Mouse (Mus musculus): ENCODE data around the gene Tnfrsf11a. TPM values are rescaled to one million over a fixed set of nuclear protein-coding genes. Genes with fewer than 3 reads are reported as not detected.

Gene Tnfrsf11a
- polyA plus RNA-seq, 1 experiment, result 57.9 TPM

DNA sequence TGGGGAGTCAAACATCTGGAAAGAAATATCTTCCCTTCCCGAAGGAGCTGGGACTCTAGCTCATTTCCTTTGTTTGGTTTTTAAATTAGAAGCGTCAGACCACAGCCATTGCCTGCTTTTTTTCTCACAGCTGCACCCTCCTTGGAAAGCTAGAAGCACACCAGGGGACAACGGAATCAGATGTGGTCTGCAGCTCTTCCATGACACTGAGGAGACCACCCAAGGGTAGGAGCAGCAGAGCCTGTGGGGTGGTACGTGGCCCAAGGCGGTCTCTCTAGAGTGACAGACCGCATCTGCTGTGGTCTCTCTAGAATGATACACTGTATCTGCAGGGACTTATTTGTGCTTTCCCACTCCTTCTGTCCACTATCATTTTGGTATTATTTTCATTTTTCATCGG, 39.2 kb downstream of the Tnfrsf11a start:
- TF ChIP-seq CTCF (IDR thresholded peaks at IDR 0.05; ENCODE audit: low read depth, low read length) (no peak), POLR2A (IDR thresholded peaks at IDR 0.05; ENCODE audit: borderline replicate concordance, low read depth, low read length) (no peak)
- no peaks in the 10 kb centered on the region for H3K4me1 ChIP-seq (ENCODE audit: control insufficient read depth, insufficient read depth, low read length)
- H3K27ac ChIP-seq (ENCODE audit: insufficient read depth, low read depth, low read length), result no peak overlapping the region
- no peak overlapping the region for H3K4me3 ChIP-seq (ENCODE audit: insufficient read depth, low read length)

DNA sequence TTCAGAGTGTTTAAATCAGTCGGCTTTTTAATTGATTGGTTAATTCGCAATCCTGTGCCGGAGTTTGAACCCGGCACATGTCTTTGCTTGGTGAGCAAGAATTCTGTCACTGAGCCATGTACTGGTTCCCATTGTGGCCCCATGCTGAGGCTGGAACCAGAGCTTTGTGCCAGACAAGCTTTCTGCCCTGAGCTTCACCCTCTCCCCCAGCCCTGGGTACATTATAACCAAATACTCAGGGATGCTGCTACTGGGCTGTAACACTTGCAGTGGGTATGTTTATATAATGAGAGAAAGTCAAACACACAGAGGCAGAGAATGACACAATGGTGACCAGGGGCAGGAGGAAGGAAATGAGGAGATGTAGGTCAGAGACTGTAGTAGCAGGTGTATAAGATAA, 43.8 kb downstream of the Tnfrsf11a start:
- no peak overlapping the region for H3K4me3 ChIP-seq (ENCODE audit: insufficient read depth, low read length)
- TF ChIP-seq CTCF (IDR thresholded peaks at IDR 0.05; ENCODE audit: low read depth, low read length) (no peak), POLR2A (IDR thresholded peaks at IDR 0.05; ENCODE audit: borderline replicate concordance, low read depth, low read length) (no peak)
- H3K4me1 ChIP-seq (ENCODE audit: control insufficient read depth, insufficient read depth, low read length), result no peaks in the 10 kb centered on the region
- no peak overlapping the region for H3K27ac ChIP-seq (ENCODE audit: insufficient read depth, low read depth, low read length)

DNA sequence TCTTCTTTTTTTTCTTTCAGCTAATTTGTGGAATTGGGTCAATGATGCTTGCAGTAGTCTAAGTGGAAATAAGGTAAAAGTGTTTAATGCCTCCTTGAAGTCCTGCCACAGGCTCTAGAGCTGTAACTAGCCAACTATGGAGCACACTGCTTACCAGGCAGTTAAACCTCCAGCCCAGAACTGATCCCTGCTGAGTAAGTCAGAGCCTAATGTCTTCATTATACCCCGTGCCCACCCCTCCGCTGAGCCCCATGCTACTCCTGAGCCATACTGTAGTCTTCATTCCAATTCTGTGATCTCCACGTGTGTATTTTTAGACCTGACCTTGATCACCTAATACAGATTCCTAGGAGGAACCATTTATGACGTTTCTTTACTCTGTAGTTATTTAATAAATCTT, 44.5 kb downstream of the Tnfrsf11a start:
- no peak for TF ChIP-seq CTCF (IDR thresholded peaks at IDR 0.05; ENCODE audit: low read depth, low read length)
- TF ChIP-seq POLR2A (IDR thresholded peaks at IDR 0.05; ENCODE audit: borderline replicate concordance, low read depth, low read length), result no peak
- H3K4me3 ChIP-seq (ENCODE audit: insufficient read depth, low read length), result no peak overlapping the region
- no peak overlapping the region for H3K27ac ChIP-seq (ENCODE audit: insufficient read depth, low read depth, low read length)
- no peaks in the 10 kb centered on the region for H3K4me1 ChIP-seq (ENCODE audit: control insufficient read depth, insufficient read depth, low read length)

DNA sequence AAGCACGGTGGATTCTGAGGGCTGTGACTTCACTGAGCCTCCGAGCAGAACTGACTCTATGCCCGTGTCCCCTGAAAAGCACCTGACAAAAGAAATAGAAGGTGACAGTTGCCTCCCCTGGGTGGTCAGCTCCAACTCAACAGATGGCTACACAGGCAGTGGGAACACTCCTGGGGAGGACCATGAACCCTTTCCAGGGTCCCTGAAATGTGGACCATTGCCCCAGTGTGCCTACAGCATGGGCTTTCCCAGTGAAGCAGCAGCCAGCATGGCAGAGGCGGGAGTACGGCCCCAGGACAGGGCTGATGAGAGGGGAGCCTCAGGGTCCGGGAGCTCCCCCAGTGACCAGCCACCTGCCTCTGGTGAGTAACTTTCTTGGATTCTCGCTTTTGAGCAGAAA, 46.9 kb downstream of the Tnfrsf11a start:
- no peak overlapping the region for H3K4me3 ChIP-seq (ENCODE audit: insufficient read depth, low read length)
- no peak overlapping the region for H3K27ac ChIP-seq (ENCODE audit: insufficient read depth, low read depth, low read length)
- no peaks in the 10 kb centered on the region for H3K4me1 ChIP-seq (ENCODE audit: control insufficient read depth, insufficient read depth, low read length)
- TF ChIP-seq POLR2A (IDR thresholded peaks at IDR 0.05; ENCODE audit: borderline replicate concordance, low read depth, low read length) (no peak), CTCF (IDR thresholded peaks at IDR 0.05; ENCODE audit: low read depth, low read length) (no peak)

DNA sequence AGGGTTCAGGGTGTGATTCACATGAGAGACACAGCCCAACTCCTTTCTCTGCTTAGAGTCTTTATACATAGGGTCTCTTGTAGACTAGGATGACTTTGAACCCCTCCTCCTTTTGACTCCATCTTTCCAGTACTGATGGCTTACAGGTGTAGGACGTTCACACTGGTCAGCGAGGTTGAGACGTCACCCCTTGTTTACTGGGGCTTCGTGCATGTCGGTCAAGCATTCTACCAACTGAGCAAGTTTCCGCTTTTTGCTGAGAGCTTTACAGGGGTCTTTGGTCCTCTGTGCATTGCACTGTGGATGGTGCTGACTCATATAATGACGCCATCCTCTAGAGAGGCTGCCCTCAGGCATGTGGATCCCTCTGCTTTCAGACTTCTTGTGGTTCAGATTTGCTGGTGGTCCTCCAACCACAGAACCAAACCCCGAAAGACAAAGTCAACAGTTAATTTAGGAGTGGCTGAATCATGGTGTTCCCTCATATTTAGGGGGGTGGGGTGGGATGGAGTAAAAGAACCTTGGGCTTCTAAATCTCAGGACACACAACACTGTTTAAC, 47.3 kb downstream of the Tnfrsf11a start:
- H3K4me3 ChIP-seq (ENCODE audit: insufficient read depth, low read length), result no peak overlapping the region
- TF ChIP-seq POLR2A (IDR thresholded peaks at IDR 0.05; ENCODE audit: borderline replicate concordance, low read depth, low read length), result no peak
- TF ChIP-seq CTCF (IDR thresholded peaks at IDR 0.05; ENCODE audit: low read depth, low read length), result no peak
- H3K27ac ChIP-seq (ENCODE audit: insufficient read depth, low read depth, low read length), result no peak overlapping the region
- H3K4me1 ChIP-seq (ENCODE audit: control insufficient read depth, insufficient read depth, low read length), result no peaks in the 10 kb centered on the region

DNA sequence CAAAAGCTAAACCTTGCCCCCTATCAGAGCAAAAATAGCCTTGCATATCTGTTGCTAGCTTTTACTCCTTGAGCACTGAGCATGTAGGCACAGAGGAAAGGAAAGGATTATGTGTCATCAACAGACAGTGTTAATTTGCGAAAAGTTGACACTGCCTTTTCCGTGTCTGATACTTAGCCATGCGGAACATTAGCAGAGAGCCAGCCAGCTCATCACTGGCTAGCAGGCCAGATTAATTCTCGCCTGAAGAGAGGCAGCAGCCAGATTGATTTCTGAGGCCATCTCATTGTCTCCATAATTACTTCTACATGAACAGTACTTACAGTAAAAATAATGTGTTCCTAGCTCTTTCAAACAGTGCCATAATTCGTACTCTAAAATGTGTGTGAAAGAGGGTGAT, 48.7 kb downstream of the Tnfrsf11a start:
- H3K4me3 ChIP-seq (ENCODE audit: insufficient read depth, low read length), result no peak overlapping the region
- TF ChIP-seq POLR2A (IDR thresholded peaks at IDR 0.05; ENCODE audit: borderline replicate concordance, low read depth, low read length), result no peak
- TF ChIP-seq CTCF (IDR thresholded peaks at IDR 0.05; ENCODE audit: low read depth, low read length), result no peak
- no peak overlapping the region for H3K27ac ChIP-seq (ENCODE audit: insufficient read depth, low read depth, low read length)
- no peaks in the 10 kb centered on the region for H3K4me1 ChIP-seq (ENCODE audit: control insufficient read depth, insufficient read depth, low read length)

DNA sequence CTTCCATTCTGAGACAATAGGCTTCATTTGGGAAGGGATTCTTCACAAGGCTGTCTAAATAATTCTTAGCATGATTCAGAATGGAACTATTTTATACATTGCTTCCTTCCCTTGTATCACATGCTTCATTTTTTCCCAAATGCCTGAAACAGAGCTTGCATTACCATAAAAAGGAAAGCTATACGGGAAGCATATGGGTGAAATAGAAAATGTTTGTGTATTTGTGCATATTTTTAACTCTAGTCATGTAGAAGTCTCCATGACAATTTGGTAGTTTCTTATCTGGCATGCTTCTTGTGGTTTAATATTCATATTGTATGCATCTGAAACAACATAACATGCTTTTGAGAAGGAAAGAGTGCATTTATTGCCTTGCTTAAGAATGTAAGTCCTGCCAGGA, 52.3 kb downstream of the Tnfrsf11a start:
- TF ChIP-seq CTCF (IDR thresholded peaks at IDR 0.05; ENCODE audit: low read depth, low read length) (no peak), POLR2A (IDR thresholded peaks at IDR 0.05; ENCODE audit: borderline replicate concordance, low read depth, low read length) (no peak)
- H3K27ac ChIP-seq (ENCODE audit: insufficient read depth, low read depth, low read length), result no peak overlapping the region
- no peak overlapping the region for H3K4me3 ChIP-seq (ENCODE audit: insufficient read depth, low read length)
- no peaks in the 10 kb centered on the region for H3K4me1 ChIP-seq (ENCODE audit: control insufficient read depth, insufficient read depth, low read length)

DNA sequence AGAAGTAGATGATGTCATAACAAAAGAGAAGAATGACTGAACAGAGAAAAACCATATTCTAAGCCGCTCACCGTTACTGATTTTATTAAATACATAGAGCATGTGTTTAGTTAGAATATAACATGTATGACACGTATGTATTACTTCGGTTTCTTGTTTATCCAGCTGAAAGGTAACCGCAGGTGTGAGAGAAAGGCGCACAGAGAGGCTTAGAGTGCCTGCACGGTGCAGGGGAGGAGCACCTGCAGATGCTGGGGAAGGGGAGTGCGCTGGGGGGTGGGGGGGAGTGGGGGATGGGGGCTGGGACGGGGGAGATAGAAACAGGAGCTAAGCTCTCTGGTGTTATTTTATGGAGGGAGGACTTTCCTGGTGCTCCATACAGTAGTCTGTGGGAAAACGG, 62.4 kb downstream of the Tnfrsf11a start:
- Histone ChIP-seq H3K4me3 (ENCODE audit: insufficient read depth, low read length) (no peak overlapping the region), H3K4me1 (ENCODE audit: control insufficient read depth, insufficient read depth, low read length) (no peaks in the 10 kb centered on the region), H3K27ac (ENCODE audit: insufficient read depth, low read depth, low read length) (no peak overlapping the region)
- no peak for TF ChIP-seq CTCF (IDR thresholded peaks at IDR 0.05; ENCODE audit: low read depth, low read length)
- no peak for TF ChIP-seq POLR2A (IDR thresholded peaks at IDR 0.05; ENCODE audit: borderline replicate concordance, low read depth, low read length)

DNA sequence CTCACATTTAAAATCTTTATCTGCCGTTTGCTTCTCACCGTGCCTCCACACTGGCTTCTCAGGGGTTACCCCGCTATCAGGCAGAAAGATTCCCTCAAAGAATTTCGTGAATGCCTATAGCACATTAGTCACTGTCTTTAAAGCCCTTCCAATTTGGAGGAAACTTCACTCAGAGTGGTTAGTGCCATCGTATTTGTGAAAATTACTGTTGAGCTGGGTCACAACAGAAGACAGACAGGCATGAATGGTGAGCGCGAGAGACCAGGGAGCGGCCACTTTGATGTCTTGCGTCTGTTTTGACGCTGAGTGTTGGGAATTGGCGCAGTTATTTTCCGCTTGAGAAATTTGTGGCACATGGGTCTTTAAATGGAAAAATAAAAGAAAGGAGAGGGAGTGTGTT, 62.9 kb downstream of the Tnfrsf11a start:
- no peak for TF ChIP-seq CTCF (IDR thresholded peaks at IDR 0.05; ENCODE audit: low read depth, low read length)
- TF ChIP-seq POLR2A (IDR thresholded peaks at IDR 0.05; ENCODE audit: borderline replicate concordance, low read depth, low read length), result no peak
- Histone ChIP-seq H3K27ac (ENCODE audit: insufficient read depth, low read depth, low read length) (no peak overlapping the region), H3K4me3 (ENCODE audit: insufficient read depth, low read length) (no peak overlapping the region), H3K4me1 (ENCODE audit: control insufficient read depth, insufficient read depth, low read length) (no peaks in the 10 kb centered on the region)

DNA sequence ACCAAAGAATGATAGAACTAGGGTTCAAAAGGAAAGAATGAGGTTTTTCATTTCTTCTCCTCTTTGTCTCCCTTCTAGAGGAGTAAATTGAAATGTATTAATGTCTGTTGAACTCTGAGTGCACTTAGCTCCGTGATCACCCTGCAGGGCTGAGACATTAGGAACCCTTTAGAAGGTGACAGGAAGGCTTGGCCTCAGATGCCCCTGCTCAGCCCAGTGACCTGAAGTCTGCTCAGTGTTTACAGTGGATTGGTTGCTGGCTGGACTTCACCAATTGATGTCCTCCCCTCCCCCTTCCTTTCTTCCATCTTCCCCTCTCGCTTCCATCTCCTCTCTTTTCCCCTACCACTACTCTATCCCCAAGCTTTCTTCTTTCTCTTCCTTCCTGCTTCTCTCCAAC, 63.3 kb downstream of the Tnfrsf11a start:
- Histone ChIP-seq H3K4me1 (ENCODE audit: control insufficient read depth, insufficient read depth, low read length) (peaks cover 4% of the 10 kb centered on the region), H3K27ac (ENCODE audit: insufficient read depth, low read depth, low read length) (no peak overlapping the region), H3K4me3 (ENCODE audit: insufficient read depth, low read length) (no peak overlapping the region)
- no peak for TF ChIP-seq POLR2A (IDR thresholded peaks at IDR 0.05; ENCODE audit: borderline replicate concordance, low read depth, low read length)

All from bone marrow macrophage, adult 2 months (primary cell).